Comparison of ENCODE assay signal across 9 mouse cellular contexts in genomic region chr5:67530957-67531356, GRCm38 (mm10).
A peak's percentile ranks its signal among the peaks of the same experiment; 100 is the strongest.
DNase-seq lines count a peak whose midpoint lies in the region; ATAC-seq and TF ChIP-seq lines count a peak whose summit lies in the region.
"Had no signal": no experiment of that assay in that cellular context is flagged by ENCODE, and none has a peak within 500 bp of the region (broad histone marks: within the 10 kb centered on the region; RNA-seq: fewer than 3 reads in every experiment).

No protein-coding gene starts in this region.

- H3K4me1 ChIP-seq in kidney, adult 2 months (ENCODE audit: control insufficient read depth, insufficient read depth, low read length) = peaks cover 4% of the 10 kb centered on the region; the same call in 1 of the 2 replicates
- no peaks in the 10 kb centered on the region for H3K4me1 ChIP-seq in kidney, embryonic 14.5 days (ENCODE audit: control insufficient read depth, insufficient read depth, low read length)
- peaks cover 9% of the 10 kb centered on the region for H3K4me1 ChIP-seq in E14TG2a.4 (replicated peaks; ENCODE audit: low read depth, low read length)

- H3K4me2 ChIP-seq in kidney, embryonic 14.5 days (replicated peaks; ENCODE audit: low read depth, low read length) = no peak overlapping the region
- H3K4me2 ChIP-seq: limb, embryonic 15.5 days had no signal

- H3K9me3 ChIP-seq in kidney, embryonic 14.5 days (ENCODE audit: control insufficient read depth, low read length) = no peaks in the 10 kb centered on the region
- H3K9me3 ChIP-seq in E14TG2a.4 (ENCODE audit: low read length) = no peaks in the 10 kb centered on the region
- H3K9me3 ChIP-seq: limb, embryonic 15.5 days had no signal

- peak; percentile 50 for TF ChIP-seq CTCF in kidney, adult 2 months (conservative IDR thresholded peaks at IDR 0.05; ENCODE audit: insufficient read depth, insufficient read length, low read depth, low read length)
- TF ChIP-seq CTCF in E14TG2a.4 (conservative IDR thresholded peaks at IDR 0.05; ENCODE audit: low read length) = peak; percentile 83

- no peaks in the 10 kb centered on the region for H3K36me3 ChIP-seq in kidney, adult 2 months (ENCODE audit: control insufficient read depth, insufficient read depth, low read length)
- H3K36me3 ChIP-seq in kidney, embryonic 14.5 days (ENCODE audit: control insufficient read depth, insufficient read depth, low read length) = no peaks in the 10 kb centered on the region
- no peaks in the 10 kb centered on the region for H3K36me3 ChIP-seq in E14TG2a.4 (ENCODE audit: insufficient read depth, low read length)
- H3K36me3 ChIP-seq: limb, embryonic 15.5 days had no signal

- WGBS in kidney, adult 2 months = 41% methylated on average over 8 of the region's 8 CpGs
- 35% methylated on average over 8 of the region's 8 CpGs for WGBS in kidney, embryonic 14.5 days

- ATAC-seq in kidney, embryonic 14.5 days (ENCODE audit: low FRiP score, low TSS enrichment) = no peak

- no peak overlapping the region for H3K4me3 ChIP-seq in kidney, adult 2 months (ENCODE audit: insufficient read depth, low read depth, low read length)
- H3K4me3 ChIP-seq in kidney, embryonic 14.5 days (ENCODE audit: low read length) = no peak overlapping the region
- 0 out of 2 replicates have a peak overlapping the region, but pooled peaks have one; percentile 41 for H3K4me3 ChIP-seq in E14TG2a.4 (replicated peaks; ENCODE audit: low read length)
- H3K4me3 ChIP-seq: erythroblast, embryonic 14.5 days; limb, embryonic 15.5 days had no signal

- no peaks in the 10 kb centered on the region for H3K27me3 ChIP-seq in kidney, adult 2 months (replicated peaks; ENCODE audit: control insufficient read depth, insufficient read depth, low read length)
- H3K27me3 ChIP-seq in kidney, embryonic 14.5 days (ENCODE audit: control insufficient read depth, insufficient read depth, low read length) = no peaks in the 10 kb centered on the region
- peaks cover 4% of the 10 kb centered on the region; the same call in 1 of the 2 replicates for H3K27me3 ChIP-seq in E14TG2a.4 (ENCODE audit: insufficient read depth, low read length)

- H3K9ac ChIP-seq in kidney, embryonic 14.5 days (ENCODE audit: low read depth, low read length) = no peak overlapping the region
- H3K9ac ChIP-seq: limb, embryonic 15.5 days had no signal

- peak; percentile 12 for DNase-seq in kidney, adult 2 months
- peak; percentile 87 for DNase-seq in R1 (ENCODE audit: low read depth, low spot score)
- DNase-seq in kidney, adult 9 months = peak; percentile 31
- DNase-seq in retina, postnatal 1 day = peak; percentile 79
- no peak for DNase-seq in spleen, postnatal 36 days (ENCODE audit: low spot score in 2 of 2)

- no peak overlapping the region for H3K27ac ChIP-seq in kidney, adult 2 months (ENCODE audit: insufficient read depth, low read depth, low read length)
- H3K27ac ChIP-seq in kidney, embryonic 14.5 days (ENCODE audit: low read depth, low read length) = no peak overlapping the region
- H3K27ac ChIP-seq: limb, embryonic 15.5 days had no signal

- no peak for TF ChIP-seq POLR2A in kidney, adult 2 months (IDR thresholded peaks at IDR 0.05; ENCODE audit: low read depth, low read length)

Comparison
In these comparisons a context has a peak if more than half of its experiments do, and no peak if none do; other contexts are left out.
1. DNase-seq: peak in kidney, adult 2 months (single experiment), R1 (single experiment), kidney, adult 9 months (single experiment) and retina, postnatal 1 day (single experiment); none in spleen, postnatal 36 days (0 of 2).